Mouse (Mus musculus): ENCODE data around the gene Adgrl2.

The Adgrl2 gene

GRCm38 (mm10) chr3:148818414-148819105 is 171.8 kb downstream of the Adgrl2 start:
- no peak for DNase-seq

- no peak for DNase-seq
These were observed 172.9 kb downstream of the Adgrl2 start for GRCm38 (mm10) chr3:148817491-148817890.

GRCm38 (mm10) chr3:148813121-148813520 is 177.2 kb downstream of the Adgrl2 start:
- no peak for DNase-seq

DNA sequence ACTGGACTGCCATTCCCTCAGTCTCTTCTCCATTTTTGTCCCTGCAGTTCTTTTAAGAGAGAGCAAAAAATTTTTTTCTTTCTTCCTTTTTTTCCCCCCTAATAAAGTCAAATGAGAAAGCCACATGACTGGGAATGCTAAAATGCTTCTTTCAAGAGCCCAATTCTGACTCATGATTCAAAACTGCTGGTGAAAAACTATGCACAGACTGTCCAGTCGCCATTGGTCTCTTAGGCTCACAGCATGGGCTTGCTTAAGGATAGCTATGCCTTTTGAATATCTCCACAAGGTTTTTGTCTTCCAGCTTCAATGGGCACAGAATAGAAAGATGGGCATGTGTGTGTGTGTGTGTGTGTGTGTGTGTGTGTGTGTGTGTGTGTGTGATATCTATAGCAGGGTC is 178.3 kb downstream of the Adgrl2 start:
- DNase-seq, result no peak

DNA sequence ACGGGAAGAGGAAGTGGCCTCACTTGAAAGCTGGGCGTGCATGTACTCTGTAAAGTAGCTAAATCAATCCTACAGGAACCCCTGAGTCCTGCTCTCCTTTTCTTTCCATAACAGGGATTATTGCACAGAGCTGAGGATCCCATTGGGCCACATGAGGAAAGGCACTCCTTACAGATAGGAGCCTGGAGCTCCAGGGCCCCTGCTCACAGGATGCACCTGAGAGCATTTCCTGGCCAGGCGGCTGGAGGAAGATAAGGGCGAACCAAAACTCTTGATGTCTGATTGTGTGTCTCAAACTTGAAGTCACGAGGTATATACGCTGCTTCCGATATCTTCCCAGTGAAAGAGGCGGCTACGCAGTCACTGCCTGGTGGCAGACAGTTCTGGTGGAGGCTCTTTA is 183.4 kb downstream of the Adgrl2 start:
- no peak for DNase-seq

DNA sequence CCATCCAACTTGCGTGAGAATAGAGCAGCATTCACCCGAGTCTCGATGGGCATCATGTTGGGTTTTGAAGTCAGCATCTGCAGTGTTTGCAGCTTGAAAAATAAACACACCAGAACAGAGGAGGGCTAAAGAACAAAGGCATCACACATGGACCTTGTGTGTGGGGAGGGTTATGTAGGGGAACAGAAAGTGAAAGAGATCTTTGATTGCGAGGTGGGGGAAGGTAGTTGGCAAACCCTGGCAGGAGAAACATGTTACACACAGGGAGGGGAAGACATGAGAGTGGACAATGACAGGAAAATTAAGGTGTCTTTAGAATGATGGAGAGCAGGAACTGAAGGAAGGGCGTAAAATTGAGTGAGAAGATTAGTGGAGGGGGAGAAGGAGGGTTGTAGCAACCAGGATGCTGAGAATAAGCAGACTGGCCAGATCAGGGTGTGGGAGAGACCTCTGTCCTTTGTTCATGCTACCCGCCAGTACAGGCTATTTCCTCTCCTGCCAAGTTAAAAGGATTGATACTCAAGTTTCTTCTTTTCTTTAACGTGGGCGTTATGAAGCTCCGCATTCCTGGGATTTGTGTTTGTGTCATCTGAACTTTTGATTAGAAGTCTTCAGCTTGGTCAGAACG is 197.0 kb downstream of the Adgrl2 start:
- no peak for DNase-seq

- no peak for DNase-seq
These were observed 220.0 kb downstream of the Adgrl2 start for GRCm38 (mm10) chr3:148770310-148770709.
